Mouse (Mus musculus) liver, embryonic 13.5 days (tissue): ENCODE measurements around the gene Srprb. TPM values are rescaled to one million over a fixed set of nuclear protein-coding genes. Genes with fewer than 3 reads are reported as not detected.
"Not testable (repeated sequence)": the region's sequence is repeated elsewhere in the genome, so short reads cannot be mapped to it uniquely, and the experiment has no call there.

Experiments used
- ATAC-seq: fragments of 200-750 bp; cut with Nextera tagmentation; 2 replicates; pipeline ENCODE4 v1.8.0; 2017; ENCODE audit warnings: low read depth, mild to moderate bottlenecking, moderate number of reproducible peaks, moderate library complexity
- DNase-seq: peaks from one replicate; pipeline ENCODE4 v3.0.0; 2022
- H3K27ac ChIP-seq: fragments of 300-500 bp; sonication (generic); 2 replicates; pipeline ENCODE4 v1.5.1; 2015; ENCODE audit warnings: moderate library complexity, mild to moderate bottlenecking, inconsistent platforms
- H3K27me3 ChIP-seq: fragments of 300-500 bp; sonication (generic); 2 replicates; pipeline ENCODE4 v1.6.1; 2015; ENCODE audit warnings: mild to moderate bottlenecking, inconsistent platforms
- H3K36me3 ChIP-seq: fragments of 300-500 bp; sonication (generic); 2 replicates; pipeline ENCODE4 v1.6.1; 2015; ENCODE audit warnings: mild to moderate bottlenecking, inconsistent platforms
- H3K4me1 ChIP-seq: fragments of 300-500 bp; sonication (generic); replicated peaks from 2 replicates; pipeline ENCODE4 v1.6.1; 2015; ENCODE audit warnings: inconsistent platforms
- H3K4me2 ChIP-seq: fragments of 300-500 bp; sonication (generic); 2 replicates; pipeline ENCODE4 v1.6.1; 2015; ENCODE audit warnings: inconsistent platforms, mild to moderate bottlenecking, moderate library complexity
- H3K4me3 ChIP-seq: fragments of 300-500 bp; sonication (generic); replicated peaks from 2 replicates; pipeline ENCODE4 v1.5.1; 2015; ENCODE audit warnings: mild to moderate bottlenecking, inconsistent platforms
- H3K9ac ChIP-seq: fragments of 300-500 bp; sonication (generic); 2 replicates; pipeline ENCODE4 v1.6.1; 2015; ENCODE audit warnings: mild to moderate bottlenecking, inconsistent platforms
- H3K9me3 ChIP-seq: fragments of 300-500 bp; sonication (generic); replicated peaks from 2 replicates; pipeline ENCODE4 v1.6.1; 2016; ENCODE audit warnings: inconsistent platforms
- WGBS: fragments of 180-500 bp; shearing (Covaris S2); methylation state at CpG from one replicate; pipeline ENCODE4 v1.1.7; 2015; ENCODE audit not compliant: insufficient replicate concordance; 5-methylcytosine and 5-hydroxymethylcytosine counted together
- polyA plus RNA-seq: library from polyadenylated mRNA; unstranded; fragments of >200 nt; fragmentation: Nextera tagmentation; extraction: Ambion mirVana; gene quantifications from 2 replicates; pipeline ENCODE4 v1.2.1, GENCODE M21; 2015

The Srprb gene
- polyA plus RNA-seq, 1 experiment from 2014 or later: 23.1 TPM

DNA sequence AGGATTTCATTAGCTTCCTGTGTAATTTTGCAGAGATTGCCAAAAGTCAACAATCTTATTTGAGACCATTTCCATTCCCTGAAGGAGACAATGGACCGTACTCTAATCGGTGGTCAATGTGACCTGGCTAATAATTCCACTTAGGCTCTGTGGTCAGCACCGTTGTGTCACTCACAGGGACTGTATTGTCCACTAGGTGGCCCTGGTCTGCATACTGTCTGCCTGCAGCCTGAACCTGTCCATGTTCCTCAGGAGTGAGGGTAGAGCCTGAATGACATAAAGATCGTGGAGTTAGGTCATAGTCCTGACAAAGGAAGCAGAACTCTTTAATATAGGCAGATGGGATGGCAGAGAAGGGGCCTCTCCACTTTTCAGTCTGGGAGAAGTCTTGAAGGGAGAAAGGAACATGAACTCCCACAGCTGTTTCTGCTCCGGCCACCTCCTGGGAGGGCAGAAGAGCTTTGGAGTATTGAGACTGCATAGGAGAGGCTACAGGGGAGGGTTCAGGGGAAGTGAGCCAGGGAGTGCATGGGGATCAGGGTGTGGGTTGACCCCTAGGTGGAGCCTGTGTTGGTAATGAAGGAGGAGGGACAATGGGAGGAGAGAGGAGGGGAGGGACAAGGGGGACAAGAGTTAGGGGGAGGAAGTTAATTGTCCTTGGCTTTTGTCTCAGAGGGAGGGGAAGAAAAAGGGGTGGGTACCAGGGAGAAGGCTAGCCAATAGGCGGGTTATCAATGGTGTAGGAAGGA, 27.0 kb downstream of the Srprb start:
- Histone ChIP-seq H3K36me3 (no peaks in the 10 kb centered on the region), H3K27ac (no peak overlapping the region), H3K4me1 (no peaks in the 10 kb centered on the region; the same call in 1 of the 2 replicates), H3K4me2 (no peak overlapping the region), H3K4me3 (no peak overlapping the region), H3K9ac (no peak overlapping the region), H3K27me3 (0 out of 2 replicates have a peak, but pooled peaks cover 2% of the 10 kb centered on the region), H3K9me3 (no peaks in the 10 kb centered on the region)
- 37% methylated on average over 6 of the region's 6 CpGs for WGBS
- ATAC-seq (no peak), DNase-seq (no peak)

DNA sequence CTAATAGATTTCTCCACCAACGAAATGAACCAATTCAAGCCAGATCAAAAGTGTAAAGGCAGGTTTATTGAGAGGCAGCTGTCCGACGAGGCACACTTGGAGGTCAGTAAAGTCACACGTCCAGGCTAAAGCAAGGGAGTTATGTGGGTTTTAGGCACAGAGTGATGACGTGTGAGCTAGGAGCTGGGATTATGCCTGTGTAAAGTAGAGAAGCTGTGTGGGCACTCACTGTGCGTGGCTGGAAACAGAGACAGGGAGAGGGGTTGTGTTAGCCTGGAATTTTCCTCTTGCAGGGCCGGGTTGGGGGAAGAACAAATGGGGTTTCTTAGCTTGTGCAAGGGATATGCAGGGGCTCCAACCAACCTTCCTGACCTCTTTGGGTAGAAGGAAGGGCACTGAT, 33.2 kb downstream of the Srprb start:
- no peak overlapping the region for H3K4me2 ChIP-seq
- H3K36me3 ChIP-seq: no peaks in the 10 kb centered on the region
- no peaks in the 10 kb centered on the region for H3K9me3 ChIP-seq
- H3K4me1 ChIP-seq: no peaks in the 10 kb centered on the region
- no peak for ATAC-seq
- no peak overlapping the region for H3K4me3 ChIP-seq
- WGBS: 58% methylated on average over 7 of the region's 7 CpGs
- DNase-seq: no peak
- H3K27ac ChIP-seq: no peak overlapping the region
- H3K27me3 ChIP-seq: 0 out of 2 replicates have a peak, but pooled peaks cover 8% of the 10 kb centered on the region
- H3K9ac ChIP-seq: no peak overlapping the region

DNA sequence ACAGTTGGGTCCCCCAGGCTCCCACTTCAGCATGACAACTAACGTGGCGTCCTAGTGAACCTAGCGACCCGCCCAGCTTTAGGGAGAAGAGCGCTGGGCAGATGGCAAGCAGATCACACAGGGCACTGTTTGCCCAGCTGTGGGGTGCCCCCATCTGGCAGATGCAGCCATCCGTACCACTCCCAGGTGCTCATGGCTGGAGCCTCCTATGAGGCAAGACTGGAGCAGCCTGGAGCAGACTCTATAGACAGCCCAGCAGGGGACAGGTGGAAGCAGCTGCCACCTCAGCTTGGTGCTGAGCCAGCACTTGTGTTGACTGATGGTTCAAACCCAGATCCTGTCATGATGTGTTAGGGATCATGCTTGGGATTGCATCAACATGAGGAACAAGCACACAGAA, 33.9 kb downstream of the Srprb start:
- Histone ChIP-seq H3K36me3 (no peaks in the 10 kb centered on the region), H3K9ac (no peak overlapping the region), H3K4me1 (no peaks in the 10 kb centered on the region), H3K27ac (no peak overlapping the region), H3K9me3 (no peaks in the 10 kb centered on the region), H3K4me3 (no peak overlapping the region), H3K27me3 (0 out of 2 replicates have a peak, but pooled peaks cover 8% of the 10 kb centered on the region), H3K4me2 (no peak overlapping the region)
- WGBS: 58% methylated on average over 6 of the region's 6 CpGs
- DNase-seq: no peak
- ATAC-seq: no peak

DNA sequence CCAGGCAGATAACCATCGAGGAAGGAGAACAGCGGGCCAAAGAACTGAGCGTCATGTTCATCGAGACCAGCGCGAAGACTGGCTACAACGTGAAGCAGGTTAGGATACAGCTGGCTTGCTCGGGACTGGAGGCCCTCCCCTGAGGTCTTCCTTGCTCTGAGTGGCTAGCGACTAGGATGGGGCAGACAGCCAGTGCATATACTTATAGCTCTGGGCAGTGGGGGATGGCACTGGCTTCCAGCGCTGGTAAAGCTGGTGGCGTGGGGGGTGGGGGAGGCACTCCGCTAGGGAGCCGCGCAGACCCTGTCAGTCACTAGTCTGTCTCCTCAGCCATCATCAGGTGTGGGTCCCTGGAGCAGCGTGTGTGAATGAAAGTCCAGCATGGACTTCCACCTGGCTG, 38.1 kb downstream of the Srprb start:
- H3K9ac ChIP-seq: no peak overlapping the region
- 67% methylated on average over 15 of the region's 15 CpGs for WGBS
- H3K4me1 ChIP-seq: no peaks in the 10 kb centered on the region
- no peaks in the 10 kb centered on the region for H3K9me3 ChIP-seq
- H3K27me3 ChIP-seq: no peaks in the 10 kb centered on the region
- H3K36me3 ChIP-seq: no peaks in the 10 kb centered on the region
- no peak overlapping the region for H3K4me3 ChIP-seq
- no peak overlapping the region for H3K4me2 ChIP-seq
- no peak overlapping the region for H3K27ac ChIP-seq
- no peak for ATAC-seq
- no peak for DNase-seq

DNA sequence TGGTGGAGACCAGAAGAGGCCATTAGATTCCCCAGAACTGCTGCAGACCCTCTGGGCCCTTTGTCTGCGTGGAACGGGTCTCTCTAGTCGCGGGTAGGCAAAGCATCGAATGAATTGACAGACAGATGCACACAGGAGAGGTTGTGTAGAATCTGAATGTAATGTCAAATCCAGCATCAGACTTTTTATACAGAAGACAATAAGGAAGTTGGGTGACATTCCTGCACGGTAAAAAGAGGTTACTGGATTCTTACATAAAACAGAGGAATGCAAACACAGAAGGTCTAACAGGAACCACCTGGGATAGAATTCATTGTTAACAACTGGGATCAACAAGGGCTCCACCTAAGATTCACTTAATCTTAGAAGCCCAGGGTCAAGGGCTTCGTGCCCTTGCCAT, 46.8 kb downstream of the Srprb start:
- WGBS: 73% methylated on average over 7 of the region's 7 CpGs
- not testable (repeated sequence) for DNase-seq, H3K27me3 ChIP-seq, H3K4me1 ChIP-seq, ATAC-seq, H3K4me2 ChIP-seq, H3K9me3 ChIP-seq, H3K36me3 ChIP-seq, H3K4me3 ChIP-seq, H3K9ac ChIP-seq, H3K27ac ChIP-seq

DNA sequence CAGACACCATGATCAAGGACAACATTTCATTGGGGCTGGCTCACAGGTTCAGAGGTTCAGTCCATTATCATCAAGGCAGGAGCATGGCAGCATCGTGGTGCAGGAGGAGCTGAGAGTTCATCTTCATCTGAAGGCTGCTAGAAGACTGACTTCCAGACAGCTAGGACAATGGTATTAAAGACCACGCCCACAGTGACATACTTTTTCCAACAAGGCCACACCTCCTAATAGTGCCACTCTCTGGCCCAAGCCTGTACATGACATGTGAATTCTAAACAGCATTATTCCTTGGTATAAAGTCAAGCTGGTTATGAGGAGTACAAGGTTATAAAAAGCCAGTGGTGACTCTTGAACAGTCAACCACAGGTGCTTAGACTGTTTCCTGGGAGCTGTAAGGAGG, 47.4 kb downstream of the Srprb start:
- Histone ChIP-seq H3K9me3 (no peaks in the 10 kb centered on the region), H3K4me1 (no peaks in the 10 kb centered on the region), H3K27ac (no peak overlapping the region), H3K4me2 (no peak overlapping the region), H3K27me3 (no peaks in the 10 kb centered on the region), H3K9ac (no peak overlapping the region), H3K36me3 (no peaks in the 10 kb centered on the region), H3K4me3 (no peak overlapping the region)
- DNase-seq (no peak), ATAC-seq (no peak)
- 53% methylated on average over 2 of the region's 2 CpGs for WGBS

DNA sequence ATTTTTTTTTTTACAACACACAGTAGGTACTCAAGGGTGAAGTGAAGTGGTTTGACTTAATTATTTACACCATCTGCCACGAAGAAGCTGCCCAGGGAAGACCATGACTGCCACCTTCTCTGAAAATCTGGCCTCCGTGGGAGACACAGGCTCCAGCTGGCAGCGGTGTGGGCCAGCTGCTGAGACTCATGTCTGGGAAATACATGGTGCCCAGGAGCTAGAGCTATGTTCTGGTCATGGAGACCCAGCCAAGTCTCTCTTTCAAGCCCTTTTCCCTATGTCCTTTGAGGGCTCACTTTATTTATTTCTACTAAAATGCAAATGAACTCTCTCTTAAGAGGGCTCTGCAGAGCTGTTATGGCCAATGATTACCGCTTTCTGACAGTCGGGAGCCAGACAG, 48.7 kb downstream of the Srprb start:
- ATAC-seq (no peak), DNase-seq (no peak)
- Histone ChIP-seq H3K27me3 (no peaks in the 10 kb centered on the region), H3K36me3 (no peaks in the 10 kb centered on the region), H3K9me3 (no peaks in the 10 kb centered on the region), H3K4me3 (no peak overlapping the region), H3K27ac (no peak overlapping the region), H3K4me2 (no peak overlapping the region), H3K4me1 (no peaks in the 10 kb centered on the region), H3K9ac (no peak overlapping the region)
- WGBS: 61% methylated on average over 5 of the region's 5 CpGs

DNA sequence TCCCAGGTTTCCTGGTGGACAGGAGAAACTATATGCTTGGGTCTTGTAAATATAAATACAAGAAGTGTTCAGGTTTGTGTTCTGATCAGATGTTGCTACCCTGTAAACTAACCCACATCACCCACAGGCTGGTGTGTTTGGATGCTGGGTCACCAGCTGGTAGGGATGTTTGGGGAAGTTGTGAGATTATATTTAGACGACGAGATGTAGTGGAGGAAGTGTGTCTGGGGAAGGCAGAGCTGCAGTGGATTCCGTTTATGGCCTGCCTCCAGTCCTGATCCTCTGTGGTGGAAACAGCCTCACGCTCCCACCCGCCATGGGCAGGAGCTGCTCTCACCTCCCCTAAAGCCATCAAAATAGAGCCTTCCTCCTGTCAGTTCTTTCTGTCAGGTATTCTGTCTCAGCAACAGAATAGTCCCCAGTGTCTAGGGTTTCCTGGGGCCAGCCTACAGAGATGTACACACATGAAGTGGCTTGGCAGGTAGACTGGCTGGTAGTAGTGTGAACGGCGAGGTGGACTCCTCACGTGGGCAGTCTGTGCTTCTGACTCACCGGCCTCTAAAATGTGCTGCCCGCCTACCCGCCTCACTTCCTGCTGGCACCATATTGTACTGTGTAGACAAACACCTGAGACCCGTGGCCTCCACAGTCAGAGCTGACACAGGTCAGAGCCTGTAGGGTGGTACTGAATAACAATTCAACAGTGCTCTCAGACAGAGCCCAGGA, 52.7 kb downstream of the Srprb start:
- no peaks in the 10 kb centered on the region for H3K4me1 ChIP-seq
- DNase-seq (no peak), ATAC-seq (no peak)
- WGBS: 48% methylated on average over 12 of the region's 12 CpGs
- H3K36me3 ChIP-seq: no peaks in the 10 kb centered on the region
- no peak overlapping the region for H3K27ac ChIP-seq
- H3K27me3 ChIP-seq: no peaks in the 10 kb centered on the region
- H3K9me3 ChIP-seq: no peaks in the 10 kb centered on the region
- no peak overlapping the region for H3K4me2 ChIP-seq
- no peak overlapping the region for H3K9ac ChIP-seq
- H3K4me3 ChIP-seq: no peak overlapping the region

DNA sequence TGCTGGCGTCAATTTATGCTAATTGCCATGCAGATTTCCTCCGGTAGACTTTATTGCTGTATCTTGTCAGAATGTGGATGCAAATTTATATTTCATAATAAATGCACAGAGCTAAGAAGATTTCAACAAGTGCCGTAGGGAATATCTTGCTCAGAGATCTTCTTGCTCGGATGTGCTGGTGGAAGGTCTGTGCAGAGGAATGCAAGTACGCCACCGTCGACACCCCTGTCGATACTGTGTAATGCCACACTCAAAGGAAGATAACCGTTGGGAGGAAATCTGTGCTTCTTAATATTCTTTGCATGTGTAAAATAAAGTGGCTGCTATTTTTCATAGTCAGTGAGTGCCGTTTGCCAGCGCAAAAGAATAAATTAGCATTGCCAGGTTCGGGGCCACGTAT, 54.8 kb downstream of the Srprb start:
- ATAC-seq (no peak), DNase-seq (no peak)
- H3K27me3 ChIP-seq: no peaks in the 10 kb centered on the region
- WGBS: 71% methylated on average over 13 of the region's 13 CpGs
- H3K9me3 ChIP-seq: no peaks in the 10 kb centered on the region
- H3K4me3 ChIP-seq: no peak overlapping the region
- H3K36me3 ChIP-seq: no peaks in the 10 kb centered on the region
- no peak overlapping the region for H3K27ac ChIP-seq
- H3K4me1 ChIP-seq: no peaks in the 10 kb centered on the region
- no peak overlapping the region for H3K4me2 ChIP-seq
- H3K9ac ChIP-seq: no peak overlapping the region

DNA sequence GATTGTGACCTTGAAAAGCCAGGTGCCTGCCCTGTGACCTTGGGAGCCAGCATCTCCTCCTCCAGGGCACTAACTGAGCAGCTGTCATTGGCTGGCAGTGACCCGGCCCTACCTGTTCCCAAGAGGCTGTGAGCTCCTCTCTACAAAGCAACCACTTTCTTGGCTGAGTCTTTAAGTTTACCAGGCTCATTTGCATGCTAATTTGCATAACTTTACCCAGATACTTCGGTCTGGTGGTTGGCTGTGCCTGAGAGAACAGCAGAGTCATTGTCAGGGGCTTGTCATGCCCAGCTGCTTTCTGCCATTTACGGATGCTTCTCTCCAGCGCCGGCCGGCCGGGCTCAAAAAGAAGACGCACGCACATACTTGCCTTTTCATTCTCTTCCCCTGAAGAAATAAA, 55.2 kb downstream of the Srprb start:
- Histone ChIP-seq H3K9me3 (no peaks in the 10 kb centered on the region), H3K27ac (no peak overlapping the region), H3K4me1 (no peaks in the 10 kb centered on the region), H3K36me3 (no peaks in the 10 kb centered on the region), H3K27me3 (no peaks in the 10 kb centered on the region), H3K9ac (no peak overlapping the region), H3K4me2 (no peak overlapping the region), H3K4me3 (no peak overlapping the region)
- DNase-seq: no peak
- ATAC-seq: no peak
- 53% methylated on average over 9 of the region's 9 CpGs for WGBS

DNA sequence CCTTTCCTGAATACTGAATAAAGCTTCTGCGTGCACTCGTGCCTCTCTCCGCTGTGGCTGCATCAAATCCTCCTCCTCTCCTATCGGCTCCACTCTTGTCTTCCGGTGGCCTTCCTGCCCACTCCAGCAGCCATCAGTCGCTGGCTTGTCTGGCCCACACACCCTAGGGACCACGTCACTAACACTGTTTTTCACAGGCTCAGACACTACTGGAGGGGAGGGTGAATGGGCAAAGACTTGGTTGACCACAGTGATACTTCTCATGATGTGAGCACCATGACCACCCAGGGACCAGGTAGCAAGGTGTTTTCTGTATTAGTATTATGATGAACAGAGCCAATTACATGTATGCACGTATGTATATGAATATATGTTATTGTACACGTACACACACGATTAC, 55.7 kb downstream of the Srprb start:
- DNase-seq: no peak
- Histone ChIP-seq H3K4me1 (no peaks in the 10 kb centered on the region), H3K9ac (no peak overlapping the region), H3K27me3 (no peaks in the 10 kb centered on the region), H3K4me3 (no peak overlapping the region), H3K36me3 (no peaks in the 10 kb centered on the region), H3K27ac (no peak overlapping the region), H3K4me2 (no peak overlapping the region), H3K9me3 (no peaks in the 10 kb centered on the region)
- WGBS: 68% methylated on average over 10 of the region's 10 CpGs
- no peak for ATAC-seq

DNA sequence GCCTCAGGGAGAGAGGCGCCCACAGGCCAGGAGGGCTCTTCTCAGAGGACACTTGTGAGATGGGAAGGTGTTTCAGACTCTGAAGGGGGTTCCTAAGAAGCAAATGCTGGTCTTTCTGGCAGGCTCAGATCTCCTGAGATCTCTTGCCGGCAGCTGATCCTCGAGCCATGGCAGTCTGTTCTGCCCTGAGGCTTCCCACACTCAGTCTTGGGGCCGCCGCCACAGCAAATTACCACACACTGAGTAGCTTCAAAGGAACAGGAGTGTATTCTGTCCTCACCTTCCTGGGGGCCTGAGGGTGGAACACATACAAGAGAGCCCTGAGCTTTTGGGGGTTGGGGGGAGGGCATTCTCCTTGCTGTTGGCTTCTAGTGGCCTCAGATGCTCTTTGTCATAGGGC, 56.6 kb downstream of the Srprb start:
- Histone ChIP-seq H3K4me1 (no peaks in the 10 kb centered on the region), H3K9ac (no peak overlapping the region), H3K4me2 (no peak overlapping the region), H3K9me3 (no peaks in the 10 kb centered on the region), H3K4me3 (no peak overlapping the region), H3K36me3 (no peaks in the 10 kb centered on the region), H3K27me3 (no peaks in the 10 kb centered on the region), H3K27ac (no peak overlapping the region)
- 60% methylated on average over 5 of the region's 5 CpGs for WGBS
- DNase-seq (no peak), ATAC-seq (no peak)
